Mouse (Mus musculus): Measurements from ENCODE around the gene Sept6. TPM values are rescaled to one million over a fixed set of nuclear protein-coding genes. Genes with fewer than 3 reads are reported as not detected.

Gene Sept6
- polyA plus RNA-seq, 1 experiment from 2014 or later: 4.8 TPM

GRCm38 (mm10) chrX:36985041-36985440 is 6.6 kb downstream of the Sept6 start:
- no peak for ATAC-seq
- WGBS: 45% methylated on average over 3 of the region's 3 CpGs

GRCm38 (mm10) chrX:36983654-36984311 is 7.8 kb downstream of the Sept6 start:
- ATAC-seq (no peak), DNase-seq (ENCODE audit: low spot score) (no peak)
- no peak overlapping the region for H3K4me2 ChIP-seq (replicated peaks; ENCODE audit: low read depth, low read length)
- 49% methylated on average over 10 of the region's 11 CpGs for WGBS
- H3K4me3 ChIP-seq (ENCODE audit: low read depth, low read length): no peak overlapping the region
- no peak overlapping the region for H3K9ac ChIP-seq (replicated peaks; ENCODE audit: low read depth)
- H3K27me3 ChIP-seq (replicated peaks; ENCODE audit: insufficient read depth, low read length): no peaks in the 10 kb centered on the region
- no peak for TF ChIP-seq EP300 (IDR thresholded peaks at IDR 0.05)
- TF ChIP-seq CTCF (IDR thresholded peaks at IDR 0.05): no peak
- no peaks in the 10 kb centered on the region for H3K4me1 ChIP-seq (ENCODE audit: insufficient read depth, low read depth, low read length)
- H3K27ac ChIP-seq (ENCODE audit: low read length): no peak overlapping the region
- H3K9me3 ChIP-seq (ENCODE audit: low read length): no peaks in the 10 kb centered on the region
- H3K36me3 ChIP-seq (ENCODE audit: insufficient read depth, low read length): no peaks in the 10 kb centered on the region

More at GRCm38 (mm10) chrX:36985041-36985440, 6.6 kb downstream of the Sept6 start:
- H3K36me3 ChIP-seq (ENCODE audit: insufficient read depth, low read length): no peaks in the 10 kb centered on the region
- H3K27ac ChIP-seq (ENCODE audit: low read length): no peak overlapping the region
- no peak for TF ChIP-seq EP300 (IDR thresholded peaks at IDR 0.05)
- H3K4me3 ChIP-seq (ENCODE audit: low read depth, low read length): no peak overlapping the region
- H3K4me1 ChIP-seq (ENCODE audit: insufficient read depth, low read depth, low read length): no peaks in the 10 kb centered on the region
- DNase-seq (ENCODE audit: low spot score): no peak
- H3K9ac ChIP-seq (replicated peaks; ENCODE audit: low read depth): no peak overlapping the region
- H3K4me2 ChIP-seq (replicated peaks; ENCODE audit: low read depth, low read length): no peak overlapping the region
- no peaks in the 10 kb centered on the region for H3K9me3 ChIP-seq (ENCODE audit: low read length)
- no peaks in the 10 kb centered on the region for H3K27me3 ChIP-seq (replicated peaks; ENCODE audit: insufficient read depth, low read length)

DNA sequence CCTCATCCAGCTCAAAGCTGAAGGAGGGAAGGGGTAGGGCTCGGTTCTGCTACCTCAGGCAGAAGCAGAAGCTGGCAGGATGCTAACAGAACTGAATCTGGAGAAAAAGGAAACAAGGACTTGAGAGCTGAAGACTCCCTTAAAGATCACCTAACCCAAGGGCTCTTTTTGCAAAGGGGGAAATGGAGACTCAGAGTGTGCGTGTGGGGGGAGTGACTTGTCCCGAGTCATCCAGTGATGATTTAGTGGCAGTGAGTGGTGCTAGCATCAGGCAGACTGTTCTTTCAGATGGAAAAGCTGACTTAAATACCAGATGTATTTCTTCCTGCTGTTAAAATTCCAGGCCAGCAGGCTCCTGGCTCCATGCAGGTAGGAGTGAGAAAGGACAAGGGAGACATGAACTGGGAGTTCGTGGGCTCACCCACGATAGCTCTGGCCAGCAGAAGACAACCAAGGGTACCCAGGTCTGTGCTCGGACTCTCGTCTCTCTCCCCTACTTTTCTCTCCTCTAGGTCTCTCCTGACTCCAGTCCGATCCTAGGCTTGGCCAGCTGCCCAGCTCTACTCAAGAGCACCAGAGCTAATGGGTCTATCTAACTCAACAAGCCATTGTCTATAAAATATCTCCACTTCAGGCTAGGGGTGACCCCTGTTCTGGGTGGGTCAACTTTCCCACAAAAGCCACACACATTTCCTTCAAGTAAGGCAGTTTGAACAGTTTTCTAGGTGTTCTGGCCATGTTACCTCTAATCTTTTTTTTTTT is 8.5 kb downstream of the Sept6 start:
- no peak overlapping the region for H3K27ac ChIP-seq (ENCODE audit: low read length)
- H3K4me1 ChIP-seq (ENCODE audit: insufficient read depth, low read depth, low read length): no peaks in the 10 kb centered on the region
- H3K27me3 ChIP-seq (replicated peaks; ENCODE audit: insufficient read depth, low read length): no peaks in the 10 kb centered on the region
- WGBS: 45% methylated on average over 8 of the region's 8 CpGs
- no peaks in the 10 kb centered on the region for H3K36me3 ChIP-seq (ENCODE audit: insufficient read depth, low read length)
- no peak overlapping the region for H3K4me2 ChIP-seq (replicated peaks; ENCODE audit: low read depth, low read length)
- H3K9ac ChIP-seq (replicated peaks; ENCODE audit: low read depth): no peak overlapping the region
- TF ChIP-seq CTCF (IDR thresholded peaks at IDR 0.05) (no peak), EP300 (IDR thresholded peaks at IDR 0.05) (no peak)
- no peak for DNase-seq (ENCODE audit: low spot score)
- H3K9me3 ChIP-seq (ENCODE audit: low read length): no peaks in the 10 kb centered on the region
- ATAC-seq: no peak
- H3K4me3 ChIP-seq (ENCODE audit: low read depth, low read length): no peak overlapping the region

- 69% methylated on average over 10 of the region's 10 CpGs for WGBS
- no peaks in the 10 kb centered on the region for H3K27me3 ChIP-seq (replicated peaks; ENCODE audit: insufficient read depth, low read length)
- no peaks in the 10 kb centered on the region for H3K4me1 ChIP-seq (ENCODE audit: insufficient read depth, low read depth, low read length)
- DNase-seq (ENCODE audit: low spot score): no peak
- no peaks in the 10 kb centered on the region for H3K9me3 ChIP-seq (ENCODE audit: low read length)
- H3K9ac ChIP-seq (replicated peaks; ENCODE audit: low read depth): no peak overlapping the region
- H3K4me3 ChIP-seq (ENCODE audit: low read depth, low read length): no peak overlapping the region
- ATAC-seq: no peak
- TF ChIP-seq CTCF (IDR thresholded peaks at IDR 0.05): no peak
- TF ChIP-seq EP300 (IDR thresholded peaks at IDR 0.05): no peak
- no peaks in the 10 kb centered on the region for H3K36me3 ChIP-seq (ENCODE audit: insufficient read depth, low read length)
- H3K4me2 ChIP-seq (replicated peaks; ENCODE audit: low read depth, low read length): no peak overlapping the region
- no peak overlapping the region for H3K27ac ChIP-seq (ENCODE audit: low read length)
Measured at GRCm38 (mm10) chrX:36980563-36981187, 10.9 kb downstream of the Sept6 start.

DNA sequence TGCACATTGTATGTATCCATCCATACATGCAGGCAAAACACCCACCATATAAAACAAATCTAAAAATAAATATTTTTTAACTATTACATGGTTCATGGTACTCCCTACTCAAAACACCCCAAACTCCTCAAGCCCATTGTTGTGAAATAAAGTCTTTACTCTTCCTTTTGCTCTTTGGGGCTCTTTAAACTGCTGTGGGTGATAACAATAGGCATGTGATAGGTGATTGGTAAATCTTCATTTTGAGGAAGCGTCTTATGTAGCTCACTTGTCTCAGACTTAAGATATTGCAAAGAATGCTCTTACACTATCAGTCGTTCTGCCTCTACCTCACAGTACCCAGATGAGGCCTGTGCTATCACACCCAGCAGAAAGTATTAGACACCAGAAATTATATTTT is 13.7 kb downstream of the Sept6 start:
- Histone ChIP-seq H3K4me2 (replicated peaks; ENCODE audit: low read depth, low read length) (no peak overlapping the region), H3K27me3 (replicated peaks; ENCODE audit: insufficient read depth, low read length) (no peaks in the 10 kb centered on the region), H3K4me1 (ENCODE audit: insufficient read depth, low read depth, low read length) (no peaks in the 10 kb centered on the region), H3K4me3 (ENCODE audit: low read depth, low read length) (no peak overlapping the region), H3K9me3 (ENCODE audit: low read length) (no peaks in the 10 kb centered on the region), H3K36me3 (ENCODE audit: insufficient read depth, low read length) (no peaks in the 10 kb centered on the region), H3K9ac (replicated peaks; ENCODE audit: low read depth) (no peak overlapping the region), H3K27ac (ENCODE audit: low read length) (no peak overlapping the region)
- WGBS: 82% methylated on average over 2 of the region's 2 CpGs
- DNase-seq (ENCODE audit: low spot score) (no peak), ATAC-seq (no peak)
- no peak for TF ChIP-seq CTCF (IDR thresholded peaks at IDR 0.05)
- TF ChIP-seq EP300 (IDR thresholded peaks at IDR 0.05): no peak

- 92% methylated on average over 7 of the region's 7 CpGs for WGBS
- no peak overlapping the region for H3K27ac ChIP-seq (ENCODE audit: low read length)
- no peaks in the 10 kb centered on the region for H3K36me3 ChIP-seq (ENCODE audit: insufficient read depth, low read length)
- TF ChIP-seq CTCF (IDR thresholded peaks at IDR 0.05) (no peak), EP300 (IDR thresholded peaks at IDR 0.05) (no peak)
- no peaks in the 10 kb centered on the region for H3K4me1 ChIP-seq (ENCODE audit: insufficient read depth, low read depth, low read length)
- no peak overlapping the region for H3K4me2 ChIP-seq (replicated peaks; ENCODE audit: low read depth, low read length)
- H3K9me3 ChIP-seq (ENCODE audit: low read length): no peaks in the 10 kb centered on the region
- no peak overlapping the region for H3K4me3 ChIP-seq (ENCODE audit: low read depth, low read length)
- no peaks in the 10 kb centered on the region for H3K27me3 ChIP-seq (replicated peaks; ENCODE audit: insufficient read depth, low read length)
- ATAC-seq (no peak), DNase-seq (ENCODE audit: low spot score) (no peak)
- H3K9ac ChIP-seq (replicated peaks; ENCODE audit: low read depth): no peak overlapping the region
Measured at GRCm38 (mm10) chrX:36976980-36977379, 14.6 kb downstream of the Sept6 start.
